Mouse (Mus musculus) brain, embryonic 14.5 days (tissue): Measurements from ENCODE around the gene Defb33.

Experiments
- CTCF ChIP-seq: fragments of 200-500 bp; IDR thresholded peaks from 2 replicates; pipeline ENCODE4 v1.5.1; 2012; ENCODE audit warnings: inconsistent platforms, mild to moderate bottlenecking, moderate library complexity, borderline replicate concordance; ENCODE audit not compliant: insufficient read depth, insufficient read length; ENCODE audit errors: extremely low read depth
- POLR2A ChIP-seq: fragments of 200-500 bp; IDR thresholded peaks from 2 replicates; pipeline ENCODE4 v1.6.1; 2012; ENCODE audit warnings: mild to moderate bottlenecking, inconsistent platforms, borderline replicate concordance; ENCODE audit not compliant: poor library complexity, insufficient read depth, insufficient read length, severe bottlenecking; ENCODE audit errors: extremely low read depth

- TF ChIP-seq POLR2A (no peak), CTCF (no peak)
These were observed 29.5 kb downstream of the Defb33 start, which contains the start of gene Gm6040 for GRCm38 (mm10) chr8:20921971-20922370.
